In genomic region chr11:111159299-111159698, GRCm38 (mm10) we compare ENCODE assay signal across 26 mouse cellular contexts.
"Had no signal": no experiment of that assay in that cellular context is flagged by ENCODE, and none has a peak within 500 bp of the region (broad histone marks: within the 10 kb centered on the region; RNA-seq: fewer than 3 reads in every experiment).

No protein-coding gene starts in this region.

- H3K9me3 ChIP-seq: embryonic facial prominence, embryonic 10.5 days; embryonic facial prominence, embryonic 12.5 days; embryonic facial prominence, embryonic 13.5 days; embryonic facial prominence, embryonic 15.5 days; forebrain, embryonic 10.5 days; forebrain, embryonic 12.5 days; forebrain, embryonic 13.5 days; forebrain, embryonic 15.5 days had no signal

- DNase-seq: cerebellum, adult 8-10 months; cerebellum, adult 9-10 months; cerebellum, adult 9-11 months; cerebellum, postnatal 25 days; cerebellum, postnatal 36 days; embryo, embryonic 11 days; forebrain, postnatal 0 days; gastrocnemius, adult 2 months; gastrocnemius, postnatal 10 days; gastrocnemius, postnatal 14 days; gastrocnemius, postnatal 25 days; gastrocnemius, postnatal 36 days; heart, adult 11 months; heart, adult 18-20 months; heart, adult 2 months had no signal

- H3K4me1 ChIP-seq: embryonic facial prominence, embryonic 10.5 days; embryonic facial prominence, embryonic 12.5 days; embryonic facial prominence, embryonic 13.5 days; embryonic facial prominence, embryonic 15.5 days; forebrain, embryonic 10.5 days; forebrain, embryonic 12.5 days; forebrain, embryonic 13.5 days; forebrain, embryonic 15.5 days had no signal

- H3K27ac ChIP-seq: embryonic facial prominence, embryonic 10.5 days; embryonic facial prominence, embryonic 12.5 days; embryonic facial prominence, embryonic 13.5 days; embryonic facial prominence, embryonic 15.5 days; forebrain, embryonic 10.5 days; forebrain, embryonic 12.5 days; forebrain, embryonic 13.5 days; forebrain, embryonic 15.5 days; gastrocnemius, adult 2 months; heart, adult 2 months had no signal

- ATAC-seq: forebrain, embryonic 13.5 days; forebrain, embryonic 14.5 days; forebrain, embryonic 15.5 days; forebrain, embryonic 16.5 days; forebrain, postnatal 0 days had no signal

- H3K36me3 ChIP-seq: embryonic facial prominence, embryonic 10.5 days; embryonic facial prominence, embryonic 12.5 days; embryonic facial prominence, embryonic 13.5 days; embryonic facial prominence, embryonic 15.5 days; forebrain, embryonic 10.5 days; forebrain, embryonic 12.5 days; forebrain, embryonic 15.5 days had no signal

- H3K27me3 ChIP-seq: embryonic facial prominence, embryonic 12.5 days; embryonic facial prominence, embryonic 13.5 days; embryonic facial prominence, embryonic 15.5 days; forebrain, embryonic 12.5 days; forebrain, embryonic 13.5 days; forebrain, embryonic 15.5 days had no signal

- H3K9ac ChIP-seq: embryonic facial prominence, embryonic 12.5 days; embryonic facial prominence, embryonic 13.5 days; embryonic facial prominence, embryonic 15.5 days; forebrain, embryonic 12.5 days; forebrain, embryonic 13.5 days; forebrain, embryonic 15.5 days; forebrain, postnatal 0 days had no signal

- H3K4me3 ChIP-seq: embryonic facial prominence, embryonic 10.5 days; embryonic facial prominence, embryonic 12.5 days; embryonic facial prominence, embryonic 13.5 days; embryonic facial prominence, embryonic 15.5 days; erythroblast, embryonic 14.5 days; forebrain, embryonic 10.5 days; forebrain, embryonic 12.5 days; forebrain, embryonic 13.5 days; forebrain, embryonic 15.5 days; gastrocnemius, adult 2 months; heart, adult 2 months had no signal

- H3K4me2 ChIP-seq: embryonic facial prominence, embryonic 12.5 days; embryonic facial prominence, embryonic 13.5 days; embryonic facial prominence, embryonic 15.5 days; forebrain, embryonic 12.5 days; forebrain, embryonic 13.5 days; forebrain, embryonic 15.5 days had no signal
